Mouse (Mus musculus) kidney, embryonic 16.5 days (tissue): Measurements from ENCODE around the gene Dmrtb1. TPM values are rescaled to one million over a fixed set of nuclear protein-coding genes. Genes with fewer than 3 reads are reported as not detected.

ENCODE experiments used
- ATAC-seq: fragments of 200-750 bp; cut with Nextera tagmentation; 2 replicates; pipeline ENCODE4 v1.8.0; 2017; ENCODE audit warnings: moderate TSS enrichment; ENCODE audit not compliant: low FRiP score, low TSS enrichment
- H3K27ac ChIP-seq: fragments of 300-500 bp; sonication (generic); 2 replicates; pipeline ENCODE4 v1.5.1; 2014; ENCODE audit warnings: low read length
- H3K27me3 ChIP-seq: fragments of 300-500 bp; sonication (generic); 2 replicates; pipeline ENCODE4 v1.6.1; 2014; ENCODE audit warnings: low read length, control low read depth, mixed read lengths; ENCODE audit not compliant: insufficient read depth
- H3K36me3 ChIP-seq: fragments of 300-500 bp; sonication (generic); 2 replicates; pipeline ENCODE4 v1.6.1; 2014; ENCODE audit warnings: low read length, control low read depth, mixed read lengths; ENCODE audit not compliant: insufficient read depth
- H3K4me1 ChIP-seq: fragments of 300-500 bp; sonication (generic); 2 replicates; pipeline ENCODE4 v1.6.1; 2014; ENCODE audit warnings: low read length, control low read depth, mixed read lengths; ENCODE audit not compliant: insufficient read depth
- H3K4me2 ChIP-seq: fragments of 300-500 bp; sonication (generic); replicated peaks from 2 replicates; pipeline ENCODE4 v1.6.1; 2014; ENCODE audit warnings: low read depth, low read length
- H3K4me3 ChIP-seq: fragments of 300-500 bp; sonication (generic); 2 replicates; pipeline ENCODE4 v1.5.1; 2014; ENCODE audit warnings: mild to moderate bottlenecking, low read length
- H3K9ac ChIP-seq: fragments of 300-500 bp; sonication (generic); replicated peaks from 2 replicates; pipeline ENCODE4 v1.6.1; 2014; ENCODE audit warnings: low read length
- H3K9me3 ChIP-seq: fragments of 300-500 bp; sonication (generic); 2 replicates; pipeline ENCODE4 v1.6.1; 2016; ENCODE audit warnings: low read length, control low read depth
- WGBS: fragments of 180-500 bp; shearing (Covaris S2); extraction: QIAGEN DNeasy Blood & Tissue Kit; methylation state at CpG from one replicate; pipeline ENCODE4 v1.1.7; 2014; 5-methylcytosine and 5-hydroxymethylcytosine counted together
- polyA plus RNA-seq: library from polyadenylated mRNA; unstranded; fragments of >200 nt; fragmentation: Nextera tagmentation; extraction: Ambion mirVana; gene quantifications from 2 replicates; pipeline ENCODE4 v1.2.1, GENCODE M21; 2015

Dmrtb1 gene
- polyA plus RNA-seq, 1 experiment from 2014 or later: not detected

GRCm38 (mm10) chr4:107717718-107718313 is 33.8 kb upstream of the Dmrtb1 start:
- H3K27me3 ChIP-seq: no peaks in the 10 kb centered on the region; the same call in 1 of the 2 replicates
- no peaks in the 10 kb centered on the region for H3K9me3 ChIP-seq
- WGBS: 72% methylated on average over 8 of the region's 8 CpGs
- H3K9ac ChIP-seq: no peak overlapping the region
- H3K4me2 ChIP-seq: no peak overlapping the region
- H3K36me3 ChIP-seq: no peaks in the 10 kb centered on the region
- no peak for ATAC-seq
- no peaks in the 10 kb centered on the region for H3K4me1 ChIP-seq
- H3K4me3 ChIP-seq: no peak overlapping the region
- H3K27ac ChIP-seq: no peak overlapping the region

GRCm38 (mm10) chr4:107716754-107717299 is 32.8 kb upstream of the Dmrtb1 start:
- H3K4me3 ChIP-seq: no peak overlapping the region
- H3K27me3 ChIP-seq: no peaks in the 10 kb centered on the region; the same call in 1 of the 2 replicates
- no peak for ATAC-seq
- H3K4me1 ChIP-seq: no peaks in the 10 kb centered on the region
- H3K27ac ChIP-seq: no peak overlapping the region
- H3K36me3 ChIP-seq: no peaks in the 10 kb centered on the region
- 72% methylated on average over 9 of the region's 9 CpGs for WGBS
- no peaks in the 10 kb centered on the region for H3K9me3 ChIP-seq
- no peak overlapping the region for H3K9ac ChIP-seq
- H3K4me2 ChIP-seq: no peak overlapping the region

- Histone ChIP-seq H3K27me3 (no peaks in the 10 kb centered on the region), H3K4me1 (no peaks in the 10 kb centered on the region), H3K4me3 (no peak overlapping the region), H3K9me3 (peaks cover 4% of the 10 kb centered on the region), H3K9ac (no peak overlapping the region), H3K36me3 (no peaks in the 10 kb centered on the region), H3K27ac (no peak overlapping the region), H3K4me2 (no peak overlapping the region)
- WGBS: 71% methylated on average over 4 of the region's 4 CpGs
- no peak for ATAC-seq
These were observed 22.9 kb upstream of the Dmrtb1 start for GRCm38 (mm10) chr4:107706884-107707283.

DNA sequence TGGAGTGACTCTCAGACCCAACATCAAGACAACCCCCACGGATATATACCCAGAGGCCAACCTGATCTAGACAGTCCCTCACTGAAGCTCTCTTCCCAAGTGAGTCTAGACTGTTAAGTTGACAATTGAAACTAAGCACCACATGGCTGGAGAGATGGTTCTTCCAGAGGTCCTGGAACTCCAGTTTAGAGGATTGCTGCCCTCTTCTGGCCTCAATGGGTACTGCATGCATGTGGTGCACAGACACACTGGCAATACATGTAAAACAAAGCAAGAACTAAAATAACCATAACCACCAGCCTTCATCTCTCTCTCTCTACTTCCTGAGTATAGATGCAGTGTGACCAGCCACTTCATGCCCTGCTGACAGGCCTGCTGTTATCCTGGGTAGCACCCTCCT is 20.2 kb upstream of the Dmrtb1 start:
- no peaks in the 10 kb centered on the region for H3K36me3 ChIP-seq
- no peak overlapping the region for H3K9ac ChIP-seq
- 95% methylated on average over 1 of the region's 1 CpGs for WGBS
- no peak overlapping the region for H3K27ac ChIP-seq
- peaks cover 4% of the 10 kb centered on the region for H3K9me3 ChIP-seq
- no peaks in the 10 kb centered on the region for H3K4me1 ChIP-seq
- no peak overlapping the region for H3K4me3 ChIP-seq
- no peak for ATAC-seq
- no peak overlapping the region for H3K4me2 ChIP-seq
- no peaks in the 10 kb centered on the region for H3K27me3 ChIP-seq

DNA sequence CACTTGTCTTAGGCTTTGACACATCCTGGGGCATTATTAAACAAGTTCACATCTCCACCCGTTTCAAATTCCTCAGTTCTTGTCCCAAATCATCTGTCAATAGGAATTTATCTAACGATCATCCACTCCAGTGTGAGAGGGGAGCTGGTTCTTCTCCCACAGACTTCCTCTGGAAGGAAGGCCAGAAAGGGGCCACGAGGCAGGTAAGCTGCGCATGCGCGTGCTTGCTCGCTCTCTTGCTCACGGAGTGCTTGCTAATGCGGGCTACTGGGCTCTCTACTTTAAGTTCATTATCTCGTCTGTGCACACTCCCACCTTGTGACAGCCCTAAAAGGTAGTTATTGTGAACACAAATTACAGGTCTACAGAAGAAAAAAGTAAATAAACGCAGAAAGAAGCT is 17.6 kb upstream of the Dmrtb1 start:
- Histone ChIP-seq H3K9ac (no peak overlapping the region), H3K27ac (no peak overlapping the region), H3K4me1 (no peaks in the 10 kb centered on the region), H3K27me3 (no peaks in the 10 kb centered on the region), H3K9me3 (peaks cover 4% of the 10 kb centered on the region), H3K4me2 (no peak overlapping the region), H3K36me3 (no peaks in the 10 kb centered on the region), H3K4me3 (no peak overlapping the region)
- 80% methylated on average over 11 of the region's 11 CpGs for WGBS
- ATAC-seq: no peak

DNA sequence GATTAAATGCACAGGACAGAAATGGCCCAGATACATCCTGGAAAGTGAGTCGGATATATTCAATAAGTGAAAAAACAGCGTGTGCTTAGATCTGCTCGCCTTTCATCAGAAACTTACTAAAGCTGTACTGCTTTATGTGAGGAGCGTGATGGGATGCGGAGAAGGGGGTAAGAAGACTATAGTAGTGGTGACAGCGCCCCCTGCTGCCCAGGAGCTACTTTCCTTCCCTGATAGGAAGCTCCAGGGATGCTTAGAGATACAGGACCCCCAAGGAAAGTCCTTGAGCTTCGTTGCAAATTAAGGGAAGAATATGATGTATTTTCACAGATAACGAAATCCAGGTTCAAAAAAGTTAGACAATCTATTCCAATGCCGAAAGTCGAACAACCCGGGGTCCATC is 17.1 kb upstream of the Dmrtb1 start:
- no peak for ATAC-seq
- no peak overlapping the region for H3K4me3 ChIP-seq

GRCm38 (mm10) chr4:107699271-107699670 is 15.2 kb upstream of the Dmrtb1 start:
- 79% methylated on average over 9 of the region's 9 CpGs for WGBS
- Histone ChIP-seq H3K27me3 (no peaks in the 10 kb centered on the region), H3K4me1 (no peaks in the 10 kb centered on the region), H3K4me2 (no peak overlapping the region), H3K9ac (no peak overlapping the region), H3K27ac (no peak overlapping the region), H3K36me3 (no peaks in the 10 kb centered on the region), H3K9me3 (peaks cover 4% of the 10 kb centered on the region), H3K4me3 (no peak overlapping the region)
- ATAC-seq: no peak

More for the DNA sequence above, 17.1 kb upstream of the Dmrtb1 start:
- 33% methylated on average over 11 of the region's 11 CpGs for WGBS
- Histone ChIP-seq H3K9me3 (peaks cover 4% of the 10 kb centered on the region), H3K9ac (no peak overlapping the region), H3K4me1 (no peaks in the 10 kb centered on the region), H3K4me2 (no peak overlapping the region), H3K27me3 (no peaks in the 10 kb centered on the region), H3K27ac (no peak overlapping the region), H3K36me3 (no peaks in the 10 kb centered on the region)

- no peaks in the 10 kb centered on the region for H3K4me1 ChIP-seq
- no peaks in the 10 kb centered on the region for H3K9me3 ChIP-seq
- no peak overlapping the region for H3K9ac ChIP-seq
- H3K27ac ChIP-seq: no peak overlapping the region
- peaks cover 3% of the 10 kb centered on the region; the same call in 1 of the 2 replicates for H3K27me3 ChIP-seq
- WGBS: 42% methylated on average over 5 of the region's 5 CpGs
- no peaks in the 10 kb centered on the region for H3K36me3 ChIP-seq
- H3K4me2 ChIP-seq: no peak overlapping the region
- no peak for ATAC-seq
- no peak overlapping the region for H3K4me3 ChIP-seq
These were observed 9.8 kb upstream of the Dmrtb1 start for GRCm38 (mm10) chr4:107693816-107694215.

GRCm38 (mm10) chr4:107688213-107688612 is 4.2 kb upstream of the Dmrtb1 start:
- Histone ChIP-seq H3K4me1 (no peaks in the 10 kb centered on the region), H3K9ac (no peak overlapping the region), H3K9me3 (no peaks in the 10 kb centered on the region), H3K4me2 (0 out of 2 replicates have a peak overlapping the region, but pooled peaks have one; percentile 12), H3K27ac (no peak overlapping the region), H3K4me3 (no peak overlapping the region), H3K27me3 (peaks cover 3% of the 10 kb centered on the region; the same call in 1 of the 2 replicates), H3K36me3 (no peaks in the 10 kb centered on the region)
- no peak for ATAC-seq
- WGBS: 14% methylated on average over 11 of the region's 11 CpGs

GRCm38 (mm10) chr4:107687127-107687526 is 3.1 kb upstream of the Dmrtb1 start:
- Histone ChIP-seq H3K4me3 (no peak overlapping the region), H3K4me1 (no peaks in the 10 kb centered on the region), H3K9ac (no peak overlapping the region), H3K27me3 (peaks cover 3% of the 10 kb centered on the region; the same call in 1 of the 2 replicates), H3K36me3 (no peaks in the 10 kb centered on the region), H3K4me2 (no peak overlapping the region), H3K27ac (no peak overlapping the region), H3K9me3 (no peaks in the 10 kb centered on the region)
- ATAC-seq: no peak
- 26% methylated on average over 12 of the region's 12 CpGs for WGBS
